Mouse (Mus musculus) midbrain, embryonic 15.5 days (tissue): ENCODE data around the gene Map1b. TPM values are rescaled to one million over a fixed set of nuclear protein-coding genes. Genes with fewer than 3 reads are reported as not detected.

Experiments used
- ATAC-seq: fragments of 200-750 bp; cut with Nextera tagmentation; replicated peaks from 2 replicates; pipeline ENCODE4 v1.8.0; 2017; ENCODE audit warnings: moderate TSS enrichment
- H3K27ac ChIP-seq: fragments of 300-500 bp; sonication (generic); 2 replicates; pipeline ENCODE4 v1.5.1; 2015; ENCODE audit warnings: mild to moderate bottlenecking, inconsistent platforms
- H3K27me3 ChIP-seq: fragments of 300-500 bp; sonication (generic); replicated peaks from 2 replicates; pipeline ENCODE4 v1.6.1; 2015; ENCODE audit warnings: inconsistent platforms
- H3K36me3 ChIP-seq: fragments of 300-500 bp; sonication (generic); replicated peaks from 2 replicates; pipeline ENCODE4 v1.6.1; 2015; ENCODE audit warnings: inconsistent platforms
- H3K4me1 ChIP-seq: fragments of 300-500 bp; sonication (generic); 2 replicates; pipeline ENCODE4 v1.6.1; 2015; ENCODE audit warnings: inconsistent platforms
- H3K4me2 ChIP-seq: fragments of 300-500 bp; sonication (generic); 2 replicates; pipeline ENCODE4 v1.6.1; 2015; ENCODE audit warnings: inconsistent platforms, mild to moderate bottlenecking, moderate library complexity
- H3K4me3 ChIP-seq: fragments of 300-500 bp; sonication (generic); 2 replicates; pipeline ENCODE4 v1.5.1; 2015; ENCODE audit warnings: mild to moderate bottlenecking, inconsistent platforms
- H3K9ac ChIP-seq: fragments of 300-500 bp; sonication (generic); 2 replicates; pipeline ENCODE4 v1.6.1; 2015; ENCODE audit warnings: mild to moderate bottlenecking, inconsistent platforms
- H3K9me3 ChIP-seq: fragments of 300-500 bp; sonication (generic); 2 replicates; pipeline ENCODE4 v1.6.1; 2016; ENCODE audit warnings: inconsistent platforms
- WGBS: fragments of 180-500 bp; shearing (Covaris S2); methylation state at CpG from one replicate; pipeline ENCODE4 v1.1.7; 2015; ENCODE audit warnings: mixed read lengths; 5-methylcytosine and 5-hydroxymethylcytosine counted together
- polyA plus RNA-seq: library from polyadenylated mRNA; unstranded; fragments of >200 nt; fragmentation: Nextera tagmentation; extraction: Ambion mirVana; gene quantifications from 2 replicates; pipeline ENCODE4 v1.2.1, GENCODE M21; 2015

Map1b gene
- polyA plus RNA-seq, 1 experiment from 2014 or later = 2,223 TPM

DNA sequence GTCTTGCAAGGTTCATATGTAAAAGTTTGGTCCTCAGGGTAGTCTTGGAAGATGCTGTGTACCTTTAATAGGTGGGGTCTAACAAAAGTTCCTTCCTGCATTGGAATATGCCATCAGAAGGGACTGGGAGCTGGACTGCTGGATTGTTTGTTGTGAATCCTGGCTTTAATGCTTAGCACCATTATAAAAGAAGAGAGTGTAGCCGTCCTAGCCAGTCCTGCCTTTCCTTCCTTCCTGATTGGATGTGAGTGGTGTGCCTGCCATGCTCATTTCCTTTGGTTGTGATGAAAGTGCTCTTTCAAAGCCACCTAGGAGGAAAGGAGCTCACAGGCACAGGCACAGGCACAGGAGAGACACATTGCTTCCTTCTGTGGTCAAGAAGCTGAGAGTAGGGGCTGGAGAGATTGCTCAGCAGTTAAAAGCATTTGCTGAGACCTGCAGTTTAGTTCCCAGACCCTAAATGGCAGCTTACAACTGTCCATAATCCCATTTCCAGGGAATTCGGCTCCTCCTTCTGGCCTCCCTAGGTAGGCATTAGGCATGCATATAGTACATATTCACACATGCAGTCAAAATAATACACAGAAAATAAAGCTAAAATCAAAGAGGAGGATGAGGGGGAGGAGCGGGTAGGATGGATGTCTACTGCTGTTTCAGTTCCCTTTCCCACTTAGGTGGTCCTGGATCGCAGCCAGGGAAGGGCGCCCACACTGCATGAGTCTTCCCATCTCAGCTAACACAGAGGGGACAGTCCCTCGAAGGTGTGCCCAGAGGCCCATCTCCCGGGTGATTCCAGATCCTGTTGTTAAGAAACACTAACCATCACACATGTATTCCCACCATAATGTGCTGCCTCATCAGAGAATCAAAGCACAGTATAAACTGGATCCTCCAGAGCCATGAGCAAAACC is 128.2 kb downstream of the Map1b start:
- 0 out of 2 replicates have a peak, but pooled peaks cover 2% of the 10 kb centered on the region for H3K4me1 ChIP-seq
- H3K9ac ChIP-seq = no peak overlapping the region
- no peak overlapping the region for H3K27ac ChIP-seq
- no peak overlapping the region for H3K4me3 ChIP-seq
- no peaks in the 10 kb centered on the region for H3K27me3 ChIP-seq
- no peak for ATAC-seq
- 74% methylated on average over 7 of the region's 7 CpGs for WGBS
- no peak overlapping the region for H3K4me2 ChIP-seq
- no peaks in the 10 kb centered on the region for H3K9me3 ChIP-seq
- no peaks in the 10 kb centered on the region for H3K36me3 ChIP-seq

DNA sequence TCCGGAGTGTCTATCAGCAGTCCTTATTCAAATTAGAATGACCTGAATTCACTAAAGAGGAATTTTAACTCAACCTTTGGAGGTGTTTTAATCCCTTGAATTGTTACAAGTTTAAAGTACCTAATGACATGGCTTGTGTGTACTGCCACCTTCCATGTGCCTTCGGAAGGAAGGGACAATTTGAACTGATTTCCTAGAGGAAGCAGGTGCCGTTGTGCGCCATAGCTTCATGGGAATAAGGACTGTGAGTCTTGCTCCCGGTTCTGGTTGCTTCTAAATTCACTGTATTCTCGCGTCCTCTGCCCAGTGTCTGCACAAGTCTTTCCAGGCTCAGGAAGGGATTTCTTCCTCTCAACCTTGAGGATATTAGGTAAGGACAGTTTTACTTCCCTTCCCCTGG is 130.0 kb downstream of the Map1b start:
- Histone ChIP-seq H3K4me1 (peaks cover 4% of the 10 kb centered on the region; the same call in 1 of the 2 replicates), H3K9ac (no peak overlapping the region), H3K36me3 (no peaks in the 10 kb centered on the region), H3K4me2 (no peak overlapping the region), H3K4me3 (no peak overlapping the region), H3K9me3 (no peaks in the 10 kb centered on the region), H3K27ac (no peak overlapping the region), H3K27me3 (no peaks in the 10 kb centered on the region)
- 78% methylated on average over 7 of the region's 7 CpGs for WGBS
- no peak for ATAC-seq

DNA sequence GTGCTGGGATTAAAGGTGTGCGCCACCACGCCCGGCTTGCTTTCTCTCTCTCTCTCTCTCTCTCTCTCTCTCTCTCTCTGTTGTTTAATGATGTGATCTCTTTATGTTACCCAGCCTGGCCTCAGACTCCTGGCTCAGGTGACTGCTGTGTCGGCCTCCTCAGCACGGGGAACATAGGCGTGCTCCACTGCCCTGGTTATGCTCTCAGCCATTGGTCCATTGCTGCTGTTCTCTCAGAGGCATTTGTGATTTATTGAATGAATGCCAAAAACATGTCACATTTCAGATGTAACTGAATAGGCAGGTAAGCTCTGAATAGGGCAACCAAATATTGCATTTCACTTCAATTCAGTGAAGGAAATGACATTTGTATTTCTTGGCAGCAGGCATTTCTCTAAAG is 130.4 kb downstream of the Map1b start:
- Histone ChIP-seq H3K4me3 (no peak overlapping the region), H3K9me3 (no peaks in the 10 kb centered on the region), H3K36me3 (no peaks in the 10 kb centered on the region), H3K27ac (no peak overlapping the region), H3K9ac (no peak overlapping the region), H3K4me1 (peaks cover 4% of the 10 kb centered on the region; the same call in 1 of the 2 replicates), H3K27me3 (no peaks in the 10 kb centered on the region), H3K4me2 (no peak overlapping the region)
- WGBS = 85% methylated on average over 6 of the region's 6 CpGs
- no peak for ATAC-seq

DNA sequence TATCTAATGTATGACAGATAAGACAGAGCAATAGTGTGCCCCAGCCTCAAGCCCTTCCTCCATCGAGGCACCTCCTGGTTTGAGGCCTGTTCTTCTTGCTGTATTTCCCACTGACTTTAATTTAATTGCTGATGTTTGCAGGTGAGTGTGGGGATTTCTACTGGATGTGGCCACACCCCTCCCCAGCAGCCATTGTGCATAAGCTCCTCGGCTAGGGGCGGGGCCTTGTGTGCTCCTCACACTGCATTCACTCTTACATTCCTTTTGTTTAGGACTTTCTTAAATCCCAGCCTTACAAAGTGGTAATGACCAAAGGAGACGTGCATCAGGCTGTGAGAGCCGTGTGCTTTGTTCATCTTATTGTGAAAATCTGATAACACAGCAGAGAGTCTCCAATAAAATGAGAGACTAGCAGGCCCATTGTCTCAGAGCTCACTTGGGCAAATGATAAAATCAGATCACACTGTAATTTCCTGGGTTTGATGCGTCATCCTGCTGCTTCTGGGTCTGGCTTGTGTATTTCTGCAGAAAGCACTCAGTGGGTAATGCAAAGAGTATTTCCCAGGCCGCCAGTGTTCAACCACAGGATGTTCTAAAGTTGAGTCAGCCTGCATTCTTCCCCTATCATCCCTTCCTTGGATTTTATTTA is 131.7 kb downstream of the Map1b start:
- no peaks in the 10 kb centered on the region for H3K36me3 ChIP-seq
- no peaks in the 10 kb centered on the region for H3K9me3 ChIP-seq
- WGBS = 45% methylated on average over 7 of the region's 7 CpGs
- H3K27ac ChIP-seq = no peak overlapping the region; the same call in 1 of the 2 replicates
- peaks cover 4% of the 10 kb centered on the region; the same call in 1 of the 2 replicates for H3K4me1 ChIP-seq
- H3K4me3 ChIP-seq = no peak overlapping the region
- H3K4me2 ChIP-seq = no peak overlapping the region
- no peaks in the 10 kb centered on the region for H3K27me3 ChIP-seq
- no peak overlapping the region for H3K9ac ChIP-seq
- ATAC-seq = peak; percentile 30; the same call in 1 of the 2 replicates

- no peak overlapping the region for H3K4me2 ChIP-seq
- WGBS = 32% methylated on average over 6 of the region's 6 CpGs
- no peak overlapping the region for H3K9ac ChIP-seq
- H3K4me1 ChIP-seq = peaks cover 4% of the 10 kb centered on the region; the same call in 1 of the 2 replicates
- no peaks in the 10 kb centered on the region for H3K36me3 ChIP-seq
- H3K9me3 ChIP-seq = no peaks in the 10 kb centered on the region
- H3K27me3 ChIP-seq = no peaks in the 10 kb centered on the region
- no peak overlapping the region for H3K4me3 ChIP-seq
- no peak for ATAC-seq
- H3K27ac ChIP-seq = no peak overlapping the region
Measured at GRCm38 (mm10) chr13:99382373-99382772, 134.0 kb downstream of the Map1b start.

DNA sequence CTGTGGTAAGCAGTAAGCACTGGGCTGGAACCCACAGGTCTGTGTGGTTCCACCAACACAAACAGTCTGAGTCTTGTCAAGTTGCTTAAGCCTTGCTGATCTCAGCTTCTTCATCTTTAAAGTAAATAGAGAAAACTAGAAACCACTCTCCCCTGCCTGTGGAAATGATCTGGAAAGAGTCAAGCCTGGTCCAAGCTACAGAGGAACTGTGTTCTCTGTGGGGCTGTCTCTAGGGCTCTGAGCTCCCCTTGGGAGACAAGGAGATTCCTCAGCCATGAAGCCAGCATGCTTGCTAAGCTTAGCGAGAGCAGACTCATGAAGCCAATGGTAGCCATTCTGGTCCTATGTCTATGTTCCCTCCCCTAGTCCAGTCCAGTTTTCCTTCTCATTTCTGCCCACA is 138.1 kb downstream of the Map1b start:
- WGBS = 80% methylated on average over 1 of the region's 1 CpGs
- no peaks in the 10 kb centered on the region for H3K36me3 ChIP-seq
- no peak overlapping the region for H3K4me2 ChIP-seq
- no peak overlapping the region for H3K4me3 ChIP-seq
- H3K27me3 ChIP-seq = no peaks in the 10 kb centered on the region
- no peaks in the 10 kb centered on the region for H3K9me3 ChIP-seq
- H3K4me1 ChIP-seq = peaks cover 5% of the 10 kb centered on the region; the same call in 1 of the 2 replicates
- no peak for ATAC-seq
- no peak overlapping the region for H3K27ac ChIP-seq
- H3K9ac ChIP-seq = no peak overlapping the region

GRCm38 (mm10) chr13:99377055-99377454 is 139.3 kb downstream of the Map1b start:
- ATAC-seq = no peak
- Histone ChIP-seq H3K9ac (no peak overlapping the region), H3K4me1 (peaks cover 2% of the 10 kb centered on the region; the same call in 1 of the 2 replicates), H3K4me3 (no peak overlapping the region), H3K27ac (no peak overlapping the region), H3K36me3 (no peaks in the 10 kb centered on the region), H3K9me3 (no peaks in the 10 kb centered on the region), H3K27me3 (no peaks in the 10 kb centered on the region), H3K4me2 (no peak overlapping the region)
- 95% methylated on average over 6 of the region's 6 CpGs for WGBS

GRCm38 (mm10) chr13:99375550-99375949 is 140.8 kb downstream of the Map1b start:
- Histone ChIP-seq H3K4me1 (0 out of 2 replicates have a peak, but pooled peaks cover 2% of the 10 kb centered on the region), H3K9me3 (no peaks in the 10 kb centered on the region), H3K9ac (no peak overlapping the region), H3K36me3 (no peaks in the 10 kb centered on the region), H3K27ac (no peak overlapping the region), H3K27me3 (no peaks in the 10 kb centered on the region), H3K4me3 (no peak overlapping the region), H3K4me2 (no peak overlapping the region)
- ATAC-seq = peak; percentile 78
- WGBS = 33% methylated on average over 6 of the region's 6 CpGs

- H3K4me3 ChIP-seq = no peak overlapping the region
- no peak overlapping the region for H3K9ac ChIP-seq
- H3K9me3 ChIP-seq = no peaks in the 10 kb centered on the region
- 89% methylated on average over 4 of the region's 4 CpGs for WGBS
- no peak for ATAC-seq
- H3K4me1 ChIP-seq = 0 out of 2 replicates have a peak, but pooled peaks cover 2% of the 10 kb centered on the region
- H3K36me3 ChIP-seq = no peaks in the 10 kb centered on the region
- H3K27me3 ChIP-seq = no peaks in the 10 kb centered on the region
- no peak overlapping the region for H3K4me2 ChIP-seq
- no peak overlapping the region for H3K27ac ChIP-seq
Measured at GRCm38 (mm10) chr13:99374191-99374590, 142.1 kb downstream of the Map1b start.

DNA sequence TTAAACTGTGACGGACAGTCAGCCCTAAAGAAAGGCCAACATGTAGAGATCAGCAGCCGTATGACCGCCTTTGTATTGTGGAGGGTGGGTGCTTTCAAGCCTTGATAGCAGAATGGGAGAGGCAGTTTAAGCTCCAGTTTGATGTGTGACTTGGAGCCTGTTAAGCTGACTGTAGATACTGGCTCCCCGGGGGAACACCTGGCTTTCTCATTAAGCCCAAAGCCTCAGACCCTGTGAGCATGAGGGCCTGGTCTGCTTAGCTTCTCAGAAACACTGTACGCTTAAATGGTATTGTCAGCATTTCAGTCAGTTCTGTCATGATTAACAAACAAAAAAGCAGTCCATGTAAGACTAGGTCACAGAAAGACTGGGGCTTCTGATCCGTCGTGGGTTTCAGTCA is 142.7 kb downstream of the Map1b start:
- WGBS = 74% methylated on average over 7 of the region's 7 CpGs

More for the DNA sequence above, 142.7 kb downstream of the Map1b start:
- Histone ChIP-seq H3K9ac (no peak overlapping the region), H3K4me2 (no peak overlapping the region), H3K4me3 (no peak overlapping the region), H3K27ac (no peak overlapping the region), H3K36me3 (no peaks in the 10 kb centered on the region), H3K9me3 (no peaks in the 10 kb centered on the region), H3K4me1 (peaks cover 2% of the 10 kb centered on the region; the same call in 1 of the 2 replicates), H3K27me3 (no peaks in the 10 kb centered on the region)
- ATAC-seq = no peak
